Mouse (Mus musculus) left cerebral cortex, postnatal 4 days (tissue): ENCODE data around the gene Olfr1288. TPM values are rescaled to one million over a fixed set of nuclear protein-coding genes. Genes with fewer than 3 reads are reported as not detected.

Experiments used
- DNase-seq: peaks from one replicate; pipeline ENCODE4 v3.0.0-alpha.2; 2022
- intact Hi-C: fragments of 180-260 bp; cut with DNase I; formaldehyde crosslinking; loops from one replicate; pipeline ENCODE4 v1.15.1; 2025
- total RNA-seq, 2 experiments: library from RNA; stranded (reverse); gene quantifications; 2 replicates each; pipeline ENCODE4 v1.2.3; 2021

Olfr1288 gene
- total RNA-seq, result not detected

DNA sequence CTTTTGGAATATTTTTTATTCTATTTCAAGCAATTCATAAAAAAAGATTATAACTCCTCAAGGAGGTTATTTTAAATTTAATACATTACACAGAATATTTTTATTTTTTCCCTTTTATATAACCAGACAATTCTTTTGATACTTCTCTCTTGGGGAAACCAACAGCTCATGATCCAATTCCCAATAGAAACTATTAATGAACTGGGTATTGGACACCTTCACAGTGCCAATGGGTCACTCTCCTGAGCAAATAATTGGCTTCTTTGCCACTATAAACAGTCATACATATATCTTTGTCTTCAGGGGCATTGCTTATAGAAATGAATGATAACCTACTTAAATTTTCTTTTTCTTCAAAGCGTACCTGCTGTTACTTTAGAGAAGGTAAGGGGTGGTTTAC, at the start of gene Olfr1288:
TSS of gene Olfr1288 (plus strand) at position 301 of the 400 bp plus-strand sequence.
- intact Hi-C loops, result no loop called here
- no peak for DNase-seq

DNA sequence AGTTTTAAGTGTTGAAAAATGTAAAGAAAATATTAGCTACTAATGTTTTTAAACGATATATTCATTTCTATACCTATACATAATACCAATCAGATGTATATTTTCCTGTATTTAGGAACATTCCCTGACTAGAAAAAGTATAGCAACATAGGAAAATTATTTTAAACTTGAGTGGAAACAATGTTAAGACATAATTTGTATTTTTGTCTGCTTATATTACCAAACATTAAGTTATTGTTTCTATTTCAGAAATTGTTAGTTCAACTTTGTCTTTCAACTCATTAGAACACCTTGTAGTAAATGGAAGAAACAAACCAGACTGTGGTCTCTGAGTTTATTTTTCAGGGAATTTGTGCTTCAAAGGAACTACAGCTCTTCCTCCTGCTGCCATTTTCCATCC, 25.1 kb upstream of the Olfr1288 start, which contains the start of gene Olfr1287:
TSS of gene Olfr1287 (plus strand) at position 301 of the 400 bp plus-strand sequence.
- intact Hi-C loops, result no loop called here
- no peak for DNase-seq

DNA sequence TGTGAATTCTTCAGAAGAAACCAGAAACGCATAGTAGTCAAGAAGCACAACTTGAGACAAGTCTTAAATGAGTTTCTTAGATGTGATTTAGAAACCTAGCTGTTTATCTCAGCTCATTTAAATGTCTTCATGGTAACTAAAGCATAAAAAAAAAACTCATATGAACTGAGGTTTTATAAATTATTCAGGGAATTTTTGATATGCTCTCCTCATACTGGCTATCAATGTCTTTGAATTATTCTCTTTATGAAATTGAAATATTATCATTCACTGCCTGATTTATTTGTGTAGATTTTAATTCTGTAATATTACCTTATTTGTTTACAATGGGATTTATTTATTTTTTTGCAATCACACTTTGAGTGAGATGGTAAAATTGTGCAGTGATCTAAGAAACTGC, 6.6 kb downstream of the Olfr1288 start, which contains the start of gene Olfr1289:
TSS of gene Olfr1289 (plus strand) at position 301 of the 400 bp plus-strand sequence.
- DNase-seq, result no peak
- intact Hi-C loops, result no loop called here

DNA sequence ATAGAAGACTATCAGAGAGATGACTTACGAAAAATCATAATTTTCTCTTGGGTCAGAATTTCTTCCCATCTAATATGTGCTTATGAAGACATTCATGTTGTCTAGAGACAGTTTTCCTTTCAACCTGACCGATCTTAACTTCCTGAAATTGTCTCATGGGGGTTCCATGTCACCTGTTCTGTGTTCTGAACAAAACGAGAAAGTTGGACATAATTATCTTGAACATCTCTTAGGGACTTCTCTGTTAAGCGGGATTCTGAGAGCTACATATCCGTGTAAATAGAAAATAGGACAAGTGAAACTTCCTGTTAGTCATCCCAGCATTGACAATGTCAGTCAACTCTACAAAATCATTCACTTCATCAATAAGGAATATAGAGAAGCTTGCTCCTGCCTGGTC, 19.8 kb downstream of the Olfr1288 start, which contains the start of gene Olfr1290:
TSS of gene Olfr1290 (minus strand) at position 101 of the 400 bp plus-strand sequence.
- intact Hi-C loops, result no loop called here
- no peak for DNase-seq

DNA sequence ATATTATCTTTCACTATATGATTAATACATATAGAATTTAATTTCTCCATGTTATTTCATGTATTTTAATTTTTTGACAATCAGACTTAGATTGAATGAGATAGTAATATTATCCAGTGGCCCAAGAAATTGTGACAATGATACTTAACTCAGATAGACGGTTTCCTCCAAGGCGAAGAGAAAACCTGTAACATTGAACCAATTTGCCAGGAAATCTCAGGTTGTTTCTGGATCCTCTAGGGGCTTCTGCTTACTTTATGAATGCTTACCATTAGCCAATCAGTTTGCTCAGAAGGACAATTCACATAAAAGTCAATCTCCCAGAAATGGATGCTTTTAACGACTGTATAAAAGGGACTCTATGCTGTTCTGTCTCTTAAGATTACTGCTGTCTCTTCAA, 23.0 kb downstream of the Olfr1288 start, which contains the start of gene Olfr1291-ps1:
TSS of gene Olfr1291-ps1 (plus strand) at position 301 of the 400 bp plus-strand sequence.
- DNase-seq, result no peak
- intact Hi-C loops, result no loop called here

DNA sequence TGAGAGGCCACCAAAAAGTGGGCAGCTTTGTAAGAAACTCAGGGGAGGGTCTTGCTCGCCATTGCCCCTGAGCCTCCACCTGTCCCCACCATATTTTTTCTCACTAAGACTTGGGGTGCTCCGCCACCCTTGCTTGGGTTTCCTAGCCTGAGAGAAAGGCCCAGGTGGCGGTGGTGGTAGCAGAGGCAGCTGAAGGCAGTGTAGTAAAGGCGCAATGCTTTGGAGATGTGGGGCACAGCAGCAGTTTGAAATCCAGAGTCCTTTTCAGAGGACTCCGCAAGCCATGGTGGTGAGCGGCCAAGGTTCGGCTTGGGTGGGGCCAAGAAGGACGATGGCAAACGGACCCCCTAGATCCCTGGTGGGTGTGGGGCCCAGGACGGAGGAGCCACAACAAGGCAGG, 43.5 kb downstream of the Olfr1288 start:
- no peak for DNase-seq
- intact Hi-C loops, result no loop called here

DNA sequence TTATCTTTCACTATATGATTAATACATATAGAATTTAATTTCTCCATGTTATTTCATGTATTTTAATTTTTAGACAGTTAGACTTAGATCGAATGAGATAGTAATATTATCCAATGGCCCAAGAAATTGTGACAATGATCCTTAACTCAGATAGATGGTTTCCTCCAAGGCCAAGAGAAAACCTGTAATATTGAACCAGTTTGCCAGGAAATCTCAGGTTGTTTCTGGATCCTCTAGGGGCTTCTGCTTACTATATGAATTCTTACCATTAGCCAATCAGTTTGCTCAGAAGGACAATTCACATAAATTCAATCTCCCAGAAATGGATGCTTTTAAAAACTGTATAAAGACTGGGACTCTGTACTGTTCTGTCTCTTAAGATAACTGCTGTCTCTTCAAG, 51.0 kb downstream of the Olfr1288 start, which contains the start of gene Olfr1293-ps:
TSS of gene Olfr1293-ps (plus strand) at position 301 of the 400 bp plus-strand sequence.
- DNase-seq, result no peak
- intact Hi-C loops, result no loop called here

Other genes starting within 250 kb of the Olfr1288 start
- gene 4930430A15Rik, start 244.5 kb upstream of the Olfr1288 start, total RNA-seq, result not detected
- not detected for gene Olfr1275, start 238.8 kb upstream of the Olfr1288 start, total RNA-seq
- not detected for gene Olfr1276, start 219.6 kb upstream of the Olfr1288 start, total RNA-seq
- gene Olfr1277, start 200.0 kb upstream of the Olfr1288 start, total RNA-seq, result not detected
- not detected for gene Olfr1278, start 184.0 kb upstream of the Olfr1288 start, total RNA-seq
- not detected for gene Olfr1279, start 173.5 kb upstream of the Olfr1288 start, total RNA-seq
- gene Olfr1280, start 160.1 kb upstream of the Olfr1288 start, total RNA-seq, result not detected
- gene Olfr1281, start 147.6 kb upstream of the Olfr1288 start, total RNA-seq, result not detected
- not detected for gene Olfr1282, start 138.0 kb upstream of the Olfr1288 start, total RNA-seq
- not detected for gene Olfr1283, start 107.3 kb upstream of the Olfr1288 start, total RNA-seq
- not detected for gene Olfr1284, start 98.6 kb upstream of the Olfr1288 start, total RNA-seq
- not detected for gene Olfr1286, start 51.0 kb upstream of the Olfr1288 start, total RNA-seq
- not detected for gene Olfr1287, start 25.0 kb upstream of the Olfr1288 start, total RNA-seq
- gene Olfr1289, start 6.7 kb downstream of the Olfr1288 start, total RNA-seq, result not detected
- gene Olfr1290, start 19.7 kb downstream of the Olfr1288 start, total RNA-seq, result not detected
- not detected for gene Olfr1291-ps1, start 23.1 kb downstream of the Olfr1288 start, total RNA-seq
- not detected for gene Olfr1293-ps, start 51.1 kb downstream of the Olfr1288 start, total RNA-seq
- not detected for gene Olfr1294, start 66.2 kb downstream of the Olfr1288 start, total RNA-seq
- not detected for gene Olfr1295, start 95.6 kb downstream of the Olfr1288 start, total RNA-seq
- not detected for gene Olfr1297, start 152.4 kb downstream of the Olfr1288 start, total RNA-seq
- gene Olfr1298, start 175.1 kb downstream of the Olfr1288 start, total RNA-seq, result not detected
- gene Olfr1299, start 187.3 kb downstream of the Olfr1288 start, total RNA-seq, result not detected